Mouse (Mus musculus) adrenal gland, adult 8-10 months (tissue): ENCODE data around the gene Efna4. TPM values are rescaled to one million over a fixed set of nuclear protein-coding genes. Genes with fewer than 3 reads are reported as not detected.

Experiments
- DNase-seq: peaks from one replicate; pipeline ENCODE4 v3.0.0; 2022
- total RNA-seq, 4 experiments: library from RNA; stranded (reverse); gene quantifications; 2 replicates each; pipeline ENCODE4 v1.2.4; 2022

The Efna4 gene
- total RNA-seq, 4 experiments from 2014 or later, result 1.1 to 3.5 (median 1.9) TPM

- no peak for DNase-seq
Observed at GRCm38 (mm10) chr3:89330346-89330745, 7.5 kb downstream of the Efna4 start.

- no peak for DNase-seq
Observed at GRCm38 (mm10) chr3:89328623-89329022, 9.2 kb downstream of the Efna4 start.

DNA sequence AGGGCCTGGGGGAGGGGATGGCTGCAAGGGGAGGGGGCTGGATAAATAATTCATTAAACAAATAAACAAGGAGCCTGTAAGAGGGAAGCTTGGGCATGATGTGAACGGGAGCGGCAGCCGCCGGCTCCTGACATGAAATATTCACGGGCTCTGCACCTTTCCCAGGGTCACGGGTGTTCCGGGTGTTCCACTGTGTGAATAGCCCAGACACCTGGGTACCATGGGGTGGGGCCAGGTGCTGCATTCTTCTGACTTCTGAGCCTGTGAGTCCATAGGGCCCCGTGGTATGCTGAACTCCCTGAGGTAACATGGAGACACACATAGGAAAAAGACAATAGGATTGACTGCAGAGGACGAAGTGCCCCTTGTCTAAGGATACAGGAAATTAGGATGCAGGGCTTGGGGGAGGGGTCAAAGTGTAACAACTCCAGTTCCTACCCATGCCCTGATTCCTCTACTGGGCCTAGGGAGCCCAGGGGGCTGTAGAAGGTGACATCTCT is 10.4 kb downstream of the Efna4 start:
- no peak for DNase-seq

GRCm38 (mm10) chr3:89325882-89326281 is 11.9 kb downstream of the Efna4 start:
- DNase-seq, result no peak

DNA sequence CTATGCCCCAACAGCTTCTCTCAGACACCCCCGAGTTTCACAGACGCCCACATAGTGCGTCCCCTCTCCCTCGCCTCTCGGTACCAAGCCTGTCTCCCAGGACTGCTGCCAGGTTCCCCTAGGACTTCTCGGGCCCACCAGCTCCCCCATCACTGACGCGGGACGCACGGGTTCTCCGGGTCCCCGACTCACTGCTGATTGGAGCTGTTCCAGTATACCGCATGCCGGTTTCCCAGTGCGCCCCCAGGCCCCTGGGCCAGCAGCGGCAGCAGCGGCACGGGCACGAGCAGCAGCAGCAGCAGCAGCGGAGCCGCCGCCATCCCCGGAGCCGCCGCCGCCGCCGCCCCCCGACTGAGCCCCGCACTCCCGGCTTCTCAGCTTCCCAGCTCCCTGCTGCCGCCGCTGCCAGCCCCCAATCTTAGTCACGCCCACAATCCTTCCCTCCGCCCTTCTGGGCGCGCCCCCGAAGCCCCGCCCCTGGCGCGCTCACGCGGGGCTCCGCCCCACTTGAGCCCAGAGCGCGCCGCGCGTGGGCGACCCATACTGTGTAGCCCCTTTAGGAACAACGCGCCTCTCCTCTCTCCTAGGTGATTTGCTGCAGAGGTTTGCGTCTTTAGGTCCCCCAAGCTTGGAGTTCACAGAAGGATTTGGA is 15.2 kb downstream of the Efna4 start, which contains the start of gene Efna3:
Gene Efna3 (minus strand): TSS at position 452 of the 652 bp plus-strand sequence.
- DNase-seq, result peak; percentile 53

DNA sequence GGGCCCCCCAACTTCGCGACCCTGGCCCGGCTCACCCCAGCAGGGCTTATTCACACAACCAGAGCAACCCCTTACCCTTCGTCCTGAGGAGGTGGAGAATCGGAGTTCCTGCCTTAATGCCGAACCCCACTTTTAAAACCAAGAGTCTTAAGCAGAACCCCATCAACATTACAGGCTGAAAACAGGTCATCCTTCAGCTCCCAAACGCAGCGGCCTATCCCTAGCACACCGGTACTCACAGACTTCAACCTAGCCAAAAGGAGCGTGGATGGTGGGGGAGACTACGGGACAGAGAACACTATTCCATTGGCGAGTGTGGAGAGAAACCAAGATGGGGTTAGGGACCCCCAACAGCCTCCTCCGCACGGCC is 15.7 kb downstream of the Efna4 start:
- no peak for DNase-seq

GRCm38 (mm10) chr3:89321183-89322130 is 16.4 kb downstream of the Efna4 start:
- no peak for DNase-seq

DNA sequence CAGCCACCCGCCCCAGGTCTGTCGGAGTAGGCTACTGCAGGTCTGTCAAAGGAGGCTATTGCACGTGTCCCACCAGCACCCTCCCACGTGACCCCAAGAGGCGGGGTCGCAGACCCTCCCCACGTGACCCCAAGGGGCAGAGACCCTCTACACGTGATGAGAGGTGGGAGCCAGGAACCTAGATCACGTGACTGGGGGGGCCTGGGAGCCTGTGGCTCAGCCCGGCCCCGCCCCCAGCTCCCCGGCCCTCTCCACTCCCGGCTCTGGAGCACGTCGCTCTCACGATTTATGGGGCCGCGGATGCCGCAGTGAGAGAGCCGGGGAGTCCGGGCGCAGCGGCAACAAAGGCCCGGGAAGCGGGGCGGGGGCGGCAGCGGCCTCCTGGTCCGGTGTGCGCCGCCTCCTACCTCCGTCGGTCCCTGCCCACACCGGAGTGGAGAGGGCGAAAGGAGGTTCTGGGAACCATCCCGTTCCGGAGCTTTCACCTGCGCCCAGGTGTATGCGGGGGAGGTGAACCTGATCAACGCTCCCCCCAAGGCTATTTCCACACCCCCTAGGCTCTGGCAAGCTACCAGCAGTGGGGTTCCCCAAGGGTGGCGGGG is 17.1 kb downstream of the Efna4 start:
- no peak for DNase-seq

GRCm38 (mm10) chr3:89319591-89320350 is 18.1 kb downstream of the Efna4 start:
- DNase-seq, result no peak

DNA sequence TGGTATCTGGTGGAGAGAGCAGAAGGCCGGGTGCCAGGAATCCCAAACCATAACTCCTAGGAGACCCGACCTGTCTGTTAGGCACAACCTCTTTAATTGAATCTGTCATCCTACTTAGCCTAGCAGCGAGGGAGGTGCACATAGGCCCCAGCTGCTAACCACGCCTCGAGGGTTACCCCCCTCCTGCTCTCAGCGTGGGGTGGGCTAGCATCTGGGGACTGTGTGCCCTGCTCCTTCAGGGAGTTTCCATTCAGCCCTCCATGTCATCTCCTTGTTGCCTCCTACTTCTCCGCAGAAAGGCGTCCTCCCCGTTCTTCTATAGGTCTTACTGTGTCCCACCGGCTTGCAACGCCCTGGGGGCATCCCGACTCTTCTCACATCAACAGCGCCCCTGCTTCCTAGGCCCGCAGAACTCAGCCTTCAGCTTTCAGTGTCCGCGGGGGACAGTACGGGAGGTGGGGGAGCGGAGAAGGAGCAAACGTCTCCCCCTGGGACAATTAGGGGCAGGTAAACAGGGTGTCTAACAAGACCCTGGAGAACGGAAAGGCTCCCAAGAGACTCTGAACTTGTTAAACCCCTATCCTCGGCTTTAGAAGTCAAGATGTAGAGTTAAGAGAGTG is 18.7 kb downstream of the Efna4 start:
- DNase-seq, result no peak

- DNase-seq, result no peak
Observed at GRCm38 (mm10) chr3:89318316-89318715, 19.5 kb downstream of the Efna4 start.

DNA sequence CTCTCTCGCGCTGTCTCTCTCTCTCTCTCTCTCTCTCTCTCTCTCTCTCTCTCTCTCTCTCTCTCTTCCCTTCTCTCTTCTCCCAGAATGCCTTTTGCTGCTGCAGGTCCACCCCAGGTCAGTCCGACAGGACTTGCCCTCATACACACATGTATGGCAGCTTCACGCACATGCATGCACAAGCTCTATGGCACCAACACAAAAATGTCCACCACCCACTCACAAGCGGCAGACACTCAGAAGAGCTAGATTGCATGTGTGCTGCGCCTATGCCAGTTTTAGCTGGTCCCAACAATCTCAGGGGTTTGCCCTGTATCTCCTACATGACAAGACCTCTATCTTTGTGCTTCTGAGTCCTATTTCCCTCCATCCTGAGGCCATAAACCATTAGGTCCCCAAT is 20.6 kb downstream of the Efna4 start:
- no peak for DNase-seq

- peak; percentile 65 for DNase-seq
Observed at GRCm38 (mm10) chr3:89316833-89317232, 21.0 kb downstream of the Efna4 start.

GRCm38 (mm10) chr3:89315930-89316831 is 21.6 kb downstream of the Efna4 start:
- no peak for DNase-seq

GRCm38 (mm10) chr3:89315195-89315929 is 22.5 kb downstream of the Efna4 start:
- DNase-seq, result peak; percentile 53

GRCm38 (mm10) chr3:89314791-89315190 is 23.0 kb downstream of the Efna4 start:
- no peak for DNase-seq

- no peak for DNase-seq
Observed at GRCm38 (mm10) chr3:89314340-89314739, 23.5 kb downstream of the Efna4 start.

DNA sequence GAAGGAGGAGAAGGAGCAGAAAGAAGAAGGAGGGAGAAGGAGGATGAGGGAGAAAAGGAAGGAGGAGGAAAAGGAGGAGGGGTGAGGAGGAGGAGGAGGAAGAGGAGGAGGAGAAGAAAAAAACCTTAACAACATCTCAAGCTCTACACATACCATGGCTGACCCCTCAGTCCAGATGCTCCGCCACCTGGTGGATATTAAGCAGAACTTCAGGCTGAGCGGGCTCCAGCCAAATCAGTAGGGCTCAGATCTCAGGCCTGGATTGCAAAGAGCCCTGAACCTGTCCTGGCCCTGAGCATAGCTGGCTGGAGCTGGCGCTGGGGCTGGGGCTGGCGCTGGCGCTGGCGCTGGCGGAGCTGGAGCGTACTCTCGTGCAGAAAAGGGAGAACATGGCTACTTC is 29.7 kb downstream of the Efna4 start:
- DNase-seq, result peak; percentile 55

- no peak for DNase-seq
Observed at GRCm38 (mm10) chr3:89305551-89306325, 32.1 kb downstream of the Efna4 start.
